Mouse (Mus musculus) intestine, postnatal 0 days (tissue): ENCODE data around the gene Crtac1. TPM values are rescaled to one million over a fixed set of nuclear protein-coding genes. Genes with fewer than 3 reads are reported as not detected.

Experiments
- ATAC-seq: fragments of 200-750 bp; cut with Nextera tagmentation; 2 replicates; pipeline ENCODE4 v1.8.0; 2017; ENCODE audit warnings: mild to moderate bottlenecking, moderate TSS enrichment, moderate library complexity
- H3K27ac ChIP-seq: fragments of 300-500 bp; sonication (generic); 2 replicates; pipeline ENCODE4 v1.5.1; 2014; ENCODE audit warnings: mild to moderate bottlenecking, low read depth, low read length, moderate library complexity
- H3K27me3 ChIP-seq: fragments of 300-500 bp; sonication (generic); replicated peaks from 2 replicates; pipeline ENCODE4 v1.6.1; 2014; ENCODE audit warnings: low read length, mixed read lengths; ENCODE audit not compliant: control insufficient read depth, insufficient read depth
- H3K36me3 ChIP-seq: fragments of 300-500 bp; sonication (generic); 2 replicates; pipeline ENCODE4 v1.6.1; 2014; ENCODE audit warnings: mild to moderate bottlenecking, moderate library complexity; ENCODE audit not compliant: control insufficient read depth, insufficient read depth
- H3K4me1 ChIP-seq: fragments of 300-500 bp; sonication (generic); replicated peaks from 2 replicates; pipeline ENCODE4 v1.6.1; 2014; ENCODE audit warnings: antibody characterized with exemption, low read length, mixed read lengths; ENCODE audit not compliant: control insufficient read depth, insufficient read depth
- H3K4me2 ChIP-seq: fragments of 300-500 bp; sonication (generic); replicated peaks from 2 replicates; pipeline ENCODE4 v1.6.1; 2014; ENCODE audit warnings: low read depth, mild to moderate bottlenecking, moderate library complexity
- H3K4me3 ChIP-seq: fragments of 300-500 bp; sonication (generic); 2 replicates; pipeline ENCODE4 v1.5.1; 2014; ENCODE audit warnings: low read depth, low read length
- H3K9ac ChIP-seq: fragments of 300-500 bp; sonication (generic); 2 replicates; pipeline ENCODE4 v1.6.1; 2014; ENCODE audit warnings: mild to moderate bottlenecking, low read depth, low read length
- H3K9me3 ChIP-seq: fragments of 300-500 bp; sonication (generic); 2 replicates; pipeline ENCODE4 v1.6.1; 2016; ENCODE audit warnings: mixed run types; ENCODE audit not compliant: control insufficient read depth
- CTCF ChIP-seq: sonication (generic); IDR thresholded peaks from 2 replicates; pipeline ENCODE4 v1.5.1; 2016; ENCODE audit warnings: low read depth, mild to moderate bottlenecking, control low read depth, antibody characterized with exemption, moderate library complexity
- WGBS: fragments of 180-500 bp; shearing (Covaris S2); extraction: QIAGEN DNeasy Blood & Tissue Kit; methylation state at CpG from one replicate; pipeline ENCODE4 v1.1.7; 2014; 5-methylcytosine and 5-hydroxymethylcytosine counted together
- polyA plus RNA-seq: library from polyadenylated mRNA; unstranded; fragments of >200 nt; fragmentation: Nextera tagmentation; extraction: Ambion mirVana; gene quantifications from 2 replicates; pipeline ENCODE4 v1.2.1, GENCODE M21; 2015

The Crtac1 gene
- polyA plus RNA-seq, 1 experiment from 2014 or later, result 4.3 TPM

DNA sequence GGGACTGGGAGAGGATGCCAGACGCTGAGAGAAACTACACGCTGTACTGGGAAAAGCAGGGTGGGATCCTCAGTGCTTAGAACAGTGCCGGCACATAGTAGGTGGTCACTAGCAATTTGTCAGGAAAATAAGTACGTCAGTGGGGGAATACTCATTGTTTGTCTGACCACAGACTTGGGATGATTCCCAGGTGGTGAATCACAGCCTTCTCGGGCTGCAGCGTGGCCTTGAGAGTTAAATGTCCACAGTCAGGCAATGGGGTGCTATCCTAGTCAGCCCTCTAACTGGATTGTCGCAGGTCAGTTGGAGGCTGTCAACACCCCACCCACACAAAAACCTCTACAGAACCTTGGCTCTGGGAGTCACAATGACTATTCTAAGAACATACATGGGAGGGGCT lies 100.1 kb downstream of the Crtac1 start:
- 78% methylated on average over 7 of the region's 7 CpGs for WGBS
- Histone ChIP-seq H3K4me2 (no peak overlapping the region), H3K27ac (no peak overlapping the region), H3K9me3 (no peaks in the 10 kb centered on the region), H3K9ac (no peak overlapping the region), H3K36me3 (no peaks in the 10 kb centered on the region), H3K4me3 (no peak overlapping the region), H3K27me3 (no peaks in the 10 kb centered on the region), H3K4me1 (no peaks in the 10 kb centered on the region)
- no peak for TF ChIP-seq CTCF
- no peak for ATAC-seq

DNA sequence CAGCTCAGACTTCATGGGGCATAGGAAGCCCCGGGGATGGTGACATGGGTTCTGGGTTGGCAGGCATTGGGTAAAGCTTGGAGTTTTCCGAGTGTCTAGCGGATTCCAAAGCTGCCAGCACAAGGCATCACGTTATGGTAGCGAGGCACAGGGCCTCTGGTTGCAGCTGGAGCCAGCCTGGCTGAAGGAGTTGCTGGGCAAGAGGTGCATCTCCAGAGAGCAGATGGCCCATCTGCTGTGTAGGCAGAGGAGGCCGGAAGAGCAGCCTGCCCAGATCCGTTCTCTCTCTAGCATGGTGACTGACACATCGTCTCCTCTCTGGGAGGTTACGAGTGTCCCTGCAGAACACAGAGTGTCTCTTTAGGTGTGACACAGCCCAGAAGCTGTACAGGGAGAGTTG lies 103.4 kb downstream of the Crtac1 start:
- Histone ChIP-seq H3K9me3 (no peaks in the 10 kb centered on the region), H3K4me1 (no peaks in the 10 kb centered on the region), H3K4me3 (no peak overlapping the region), H3K9ac (no peak overlapping the region), H3K36me3 (no peaks in the 10 kb centered on the region), H3K27me3 (no peaks in the 10 kb centered on the region), H3K4me2 (no peak overlapping the region), H3K27ac (no peak overlapping the region)
- no peak for TF ChIP-seq CTCF
- no peak for ATAC-seq
- WGBS, result 82% methylated on average over 9 of the region's 9 CpGs

DNA sequence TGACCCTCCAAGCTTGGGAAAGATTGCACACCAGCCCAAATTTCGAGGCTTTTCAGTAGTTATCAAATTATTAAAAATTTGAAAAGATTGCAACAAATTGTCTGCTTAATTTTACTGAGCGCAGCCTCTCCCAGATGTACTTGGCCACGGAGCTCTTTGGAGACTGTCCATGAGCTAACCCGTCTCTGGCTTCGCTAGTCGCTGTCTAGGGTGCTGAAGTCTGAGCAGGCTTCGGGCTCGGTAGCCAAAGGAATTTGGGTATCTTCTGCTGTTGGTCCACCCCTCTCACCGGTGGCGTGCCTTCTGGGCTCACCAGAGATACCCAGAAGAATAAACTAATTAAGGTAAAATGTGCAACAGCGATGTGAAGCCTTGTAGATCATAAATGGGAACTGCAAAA lies 105.7 kb downstream of the Crtac1 start:
- H3K4me1 ChIP-seq, result no peaks in the 10 kb centered on the region
- H3K36me3 ChIP-seq, result no peaks in the 10 kb centered on the region
- no peaks in the 10 kb centered on the region for H3K9me3 ChIP-seq
- no peak overlapping the region for H3K27ac ChIP-seq
- no peak for TF ChIP-seq CTCF
- ATAC-seq, result no peak
- H3K27me3 ChIP-seq, result no peaks in the 10 kb centered on the region
- no peak overlapping the region for H3K4me3 ChIP-seq
- no peak overlapping the region for H3K9ac ChIP-seq
- 3% methylated on average over 11 of the region's 11 CpGs for WGBS
- no peak overlapping the region for H3K4me2 ChIP-seq

DNA sequence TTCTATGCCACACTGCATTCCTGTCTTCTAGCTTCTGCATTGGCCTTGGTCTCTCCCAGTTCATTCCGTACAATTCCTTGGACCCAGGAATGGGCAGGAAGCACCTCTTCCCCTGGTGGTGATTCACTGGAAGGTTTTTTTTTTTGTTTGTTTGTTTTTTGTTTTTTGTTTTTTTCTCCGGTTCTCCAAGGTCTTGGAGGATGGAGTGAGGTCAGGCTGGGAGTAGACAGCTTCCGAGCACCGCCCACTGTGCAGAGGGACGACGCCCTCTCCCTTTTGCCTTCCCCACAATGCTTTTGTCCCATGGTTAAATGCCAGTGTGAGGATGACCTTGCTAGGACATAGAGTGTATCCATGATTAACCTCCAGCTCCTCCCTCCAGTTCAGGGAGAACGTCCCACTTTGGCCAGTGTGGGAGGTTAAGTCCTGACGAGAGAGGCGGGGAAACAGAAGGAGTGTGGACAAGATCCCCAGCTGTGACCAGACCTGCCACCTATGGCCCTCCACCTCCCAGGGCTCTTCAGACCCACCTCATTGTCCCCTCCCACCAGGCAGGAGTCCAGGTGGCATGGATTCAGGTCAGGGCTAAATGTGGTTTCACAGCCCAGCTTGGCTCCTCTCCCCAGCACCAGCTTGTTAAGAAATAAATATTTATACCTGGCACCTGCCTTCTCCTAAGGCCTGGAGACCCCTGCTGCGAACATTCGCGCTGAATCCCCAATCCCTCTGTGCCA lies 109.1 kb downstream of the Crtac1 start:
- TF ChIP-seq CTCF, result no peak
- H3K9ac ChIP-seq, result no peak overlapping the region
- H3K36me3 ChIP-seq, result no peaks in the 10 kb centered on the region
- no peaks in the 10 kb centered on the region for H3K4me1 ChIP-seq
- no peak overlapping the region for H3K27ac ChIP-seq
- H3K4me3 ChIP-seq, result no peak overlapping the region
- no peak for ATAC-seq
- WGBS, result 52% methylated on average over 12 of the region's 12 CpGs
- H3K9me3 ChIP-seq, result no peaks in the 10 kb centered on the region
- no peak overlapping the region for H3K4me2 ChIP-seq
- H3K27me3 ChIP-seq, result 0 out of 2 replicates have a peak, but pooled peaks cover 13% of the 10 kb centered on the region

DNA sequence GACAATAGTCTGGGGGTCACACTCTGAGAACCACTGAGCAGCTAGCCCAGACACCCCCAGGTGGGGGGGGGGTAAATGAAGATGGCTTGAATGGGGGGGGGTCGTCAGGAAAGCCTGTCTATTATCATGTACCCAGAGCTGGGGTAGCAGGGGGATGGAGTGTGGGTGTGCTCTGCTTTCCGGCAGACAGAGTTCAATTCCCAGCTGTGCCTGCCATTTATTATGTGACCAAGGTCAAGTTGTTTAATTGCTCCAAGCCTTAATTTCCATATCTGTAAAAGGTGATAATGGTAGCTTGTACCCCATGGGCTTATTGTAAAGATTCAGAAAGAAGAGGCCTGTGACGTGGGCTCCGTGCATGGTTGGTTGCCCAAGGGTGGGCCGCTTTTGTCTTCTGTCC lies 109.6 kb downstream of the Crtac1 start:
- no peaks in the 10 kb centered on the region for H3K9me3 ChIP-seq
- no peak overlapping the region for H3K4me2 ChIP-seq
- H3K9ac ChIP-seq, result no peak overlapping the region
- WGBS, result 61% methylated on average over 5 of the region's 5 CpGs
- H3K27me3 ChIP-seq, result 0 out of 2 replicates have a peak, but pooled peaks cover 13% of the 10 kb centered on the region
- no peaks in the 10 kb centered on the region for H3K4me1 ChIP-seq
- ATAC-seq, result no peak
- no peaks in the 10 kb centered on the region for H3K36me3 ChIP-seq
- no peak overlapping the region for H3K4me3 ChIP-seq
- H3K27ac ChIP-seq, result no peak overlapping the region
- TF ChIP-seq CTCF, result no peak

DNA sequence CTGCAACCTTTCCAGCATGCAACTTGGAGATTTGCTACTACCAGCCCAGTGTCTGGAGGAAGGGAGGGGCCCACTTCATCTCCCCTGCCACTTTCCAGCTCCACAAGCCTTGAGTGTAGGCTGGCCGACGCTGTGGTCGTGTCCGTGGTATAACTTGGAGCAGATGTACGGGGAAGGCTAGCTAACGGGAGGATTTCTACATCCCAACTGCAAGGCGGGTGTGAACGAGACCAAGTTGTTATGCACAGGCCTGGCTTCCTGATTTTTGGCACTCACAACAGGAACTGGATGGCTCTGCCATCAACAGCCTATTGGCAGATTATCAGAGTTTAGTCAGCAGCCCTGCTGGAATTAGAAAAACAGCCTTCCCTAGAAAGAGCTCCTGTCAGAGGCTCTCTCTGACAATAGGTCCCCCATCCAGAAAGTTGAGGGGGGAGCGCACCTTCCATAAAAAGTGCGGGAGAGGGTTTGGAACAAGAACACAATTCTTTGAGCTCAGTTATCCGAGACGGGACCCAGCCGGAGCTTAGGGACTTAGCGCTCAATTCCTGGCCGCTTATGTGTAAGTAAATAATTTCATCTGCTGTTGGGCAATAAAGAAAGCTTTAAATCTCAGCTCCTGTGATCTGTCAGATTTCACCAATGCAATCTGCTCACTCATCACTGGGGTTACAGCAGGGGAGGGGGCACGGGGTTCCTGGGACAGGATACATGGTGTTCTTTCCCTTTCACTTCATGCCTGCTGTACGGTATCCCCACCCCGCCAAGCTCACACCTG lies 113.7 kb downstream of the Crtac1 start:
- no peak for ATAC-seq
- WGBS, result 43% methylated on average over 18 of the region's 18 CpGs
- Histone ChIP-seq H3K4me2 (no peak overlapping the region), H3K27me3 (0 out of 2 replicates have a peak, but pooled peaks cover 13% of the 10 kb centered on the region), H3K9me3 (no peaks in the 10 kb centered on the region), H3K27ac (no peak overlapping the region), H3K4me3 (no peak overlapping the region), H3K4me1 (no peaks in the 10 kb centered on the region), H3K36me3 (no peaks in the 10 kb centered on the region), H3K9ac (no peak overlapping the region)
- no peak for TF ChIP-seq CTCF
